Mouse (Mus musculus) olfactory bulb, adult 2 months (tissue): ENCODE data around the gene Rps6ka5.

ENCODE experiments used
- CTCF ChIP-seq: fragments of 200-500 bp; IDR thresholded peaks from 2 replicates; pipeline ENCODE4 v1.5.1; 2012; ENCODE audit warnings: low read depth, mild to moderate bottlenecking, low read length, moderate library complexity; ENCODE audit not compliant: insufficient read depth
- POLR2A ChIP-seq: fragments of 200-500 bp; IDR thresholded peaks from 2 replicates; pipeline ENCODE4 v1.6.1; 2012; ENCODE audit warnings: mild to moderate bottlenecking, low read depth, low read length, moderate library complexity; ENCODE audit not compliant: insufficient read depth

- no peak for TF ChIP-seq CTCF
- TF ChIP-seq POLR2A, result no peak
These were observed 45.6 kb upstream of the Rps6ka5 start for GRCm38 (mm10) chr12:100772230-100772984.
